Mouse (Mus musculus) forebrain, postnatal 0 days (tissue): ENCODE results near the gene Fibcd1. TPM values are rescaled to one million over a fixed set of nuclear protein-coding genes. Genes with fewer than 3 reads are reported as not detected.

Experiments
- ATAC-seq: fragments of 200-750 bp; cut with Nextera tagmentation; 2 replicates; pipeline ENCODE4 v1.8.0; 2017; ENCODE audit warnings: mild to moderate bottlenecking, moderate library complexity
- DNase-seq: peaks from one replicate; pipeline ENCODE4 v3.0.0-alpha.2; 2015
- H3K27ac ChIP-seq: fragments of 300-500 bp; sonication (generic); 2 replicates; pipeline ENCODE4 v1.5.1; 2014; ENCODE audit warnings: low read depth, mild to moderate bottlenecking, antibody characterized with exemption, low read length, moderate library complexity, mixed read lengths
- H3K27me3 ChIP-seq: fragments of 300-500 bp; sonication (generic); 2 replicates; pipeline ENCODE4 v1.6.1; 2014; ENCODE audit warnings: mild to moderate bottlenecking, low read length, mixed read lengths; ENCODE audit not compliant: insufficient read depth
- H3K36me3 ChIP-seq: fragments of 300-500 bp; sonication (generic); 2 replicates; pipeline ENCODE4 v1.6.1; 2014; ENCODE audit warnings: mild to moderate bottlenecking, moderate library complexity; ENCODE audit not compliant: insufficient read depth
- H3K4me1 ChIP-seq: fragments of 300-500 bp; sonication (generic); 2 replicates; pipeline ENCODE4 v1.6.1; 2014; ENCODE audit warnings: antibody characterized with exemption; ENCODE audit not compliant: insufficient read depth
- H3K4me2 ChIP-seq: fragments of 300-500 bp; sonication (generic); 2 replicates; pipeline ENCODE4 v1.6.1; 2014; ENCODE audit warnings: low read depth, mild to moderate bottlenecking, moderate library complexity
- H3K4me3 ChIP-seq: fragments of 300-500 bp; sonication (generic); 2 replicates; pipeline ENCODE4 v1.5.1; 2014; ENCODE audit warnings: low read depth, low read length, mixed read lengths
- H3K9ac ChIP-seq: fragments of 300-500 bp; sonication (generic); 2 replicates; pipeline ENCODE4 v1.6.1; 2014; ENCODE audit warnings: mild to moderate bottlenecking
- H3K9me3 ChIP-seq: fragments of 300-500 bp; sonication (generic); 2 replicates; pipeline ENCODE4 v1.6.1; 2016; ENCODE audit warnings: low read length
- CTCF ChIP-seq: sonication (generic); IDR thresholded peaks from 2 replicates; pipeline ENCODE4 v1.5.1; 2016; ENCODE audit warnings: antibody characterized with exemption, control low read depth, low read depth
- WGBS: fragments of 180-500 bp; shearing (Covaris S2); extraction: QIAGEN DNeasy Blood & Tissue Kit; methylation state at CpG from one replicate; pipeline ENCODE4 v1.1.7; 2014; 5-methylcytosine and 5-hydroxymethylcytosine counted together
- polyA plus RNA-seq: library from polyadenylated mRNA; unstranded; fragments of >200 nt; fragmentation: Nextera tagmentation; extraction: Ambion mirVana; gene quantifications from 2 replicates; pipeline ENCODE4 v1.2.1, GENCODE M21; 2015
- total RNA-seq: library from RNA; depleted of rRNA; stranded (reverse); fragments of >200 nt; gene quantifications from 2 replicates; pipeline ENCODE4 v1.2.3, GENCODE M21; 2014

Gene Fibcd1
- total and polyA plus RNA-seq, 2 experiments from 2014 or later, result 8.5 to 12.7 TPM

DNA sequence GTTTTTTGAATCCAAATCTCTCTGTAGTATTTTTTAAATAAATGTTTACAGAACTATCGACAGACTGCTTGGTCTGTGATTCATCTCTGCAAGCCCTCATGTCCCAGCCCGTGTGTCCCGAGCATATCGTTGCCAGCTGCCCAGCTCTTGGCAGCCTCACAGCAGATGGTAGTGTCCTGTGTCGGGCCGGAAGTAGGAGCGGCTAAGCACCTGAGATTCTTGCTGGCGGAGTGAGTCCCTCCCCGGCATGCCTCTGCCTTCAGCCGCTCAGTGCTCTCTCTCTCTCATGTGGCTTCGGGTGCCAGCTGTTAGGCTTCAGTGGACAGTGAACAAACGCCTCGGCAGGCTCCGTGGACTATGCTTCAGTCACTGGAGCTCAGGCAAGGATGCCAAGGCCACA is 42.3 kb downstream of the Fibcd1 start:
- H3K9ac ChIP-seq, result no peak overlapping the region
- TF ChIP-seq CTCF, result no peak
- DNase-seq (no peak), ATAC-seq (no peak)
- no peaks in the 10 kb centered on the region for H3K27me3 ChIP-seq
- H3K36me3 ChIP-seq, result peaks cover 48% of the 10 kb centered on the region
- peaks cover 4% of the 10 kb centered on the region; the same call in 1 of the 2 replicates for H3K4me1 ChIP-seq
- no peak overlapping the region for H3K27ac ChIP-seq
- no peak overlapping the region for H3K4me2 ChIP-seq
- H3K9me3 ChIP-seq, result no peaks in the 10 kb centered on the region
- no peak overlapping the region for H3K4me3 ChIP-seq
- WGBS, result 85% methylated on average over 14 of the region's 14 CpGs

DNA sequence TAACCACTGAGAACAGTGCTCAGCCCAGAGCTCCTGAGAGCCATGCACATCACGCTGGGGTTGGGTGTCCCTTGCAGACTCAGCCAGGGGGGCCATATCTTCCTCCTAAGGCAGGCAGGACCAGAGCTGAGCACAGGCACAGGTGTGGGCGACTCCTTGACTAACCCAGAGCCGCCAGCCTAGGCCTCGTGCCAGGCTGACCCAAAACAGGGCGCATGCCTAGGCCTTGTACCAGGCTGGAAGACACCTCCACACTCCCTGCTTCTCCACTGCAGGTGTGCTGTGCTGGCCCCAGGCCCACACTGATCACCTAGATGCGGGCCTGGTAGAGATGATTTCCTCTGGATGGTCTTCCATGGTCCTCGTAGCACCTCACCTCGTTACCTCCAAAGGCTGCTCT is 43.0 kb downstream of the Fibcd1 start:
- H3K4me3 ChIP-seq, result no peak overlapping the region
- no peak overlapping the region for H3K4me2 ChIP-seq
- H3K9ac ChIP-seq, result no peak overlapping the region
- ATAC-seq (no peak), DNase-seq (no peak)
- H3K36me3 ChIP-seq, result peaks cover 55% of the 10 kb centered on the region
- no peak for TF ChIP-seq CTCF
- peaks cover 4% of the 10 kb centered on the region; the same call in 1 of the 2 replicates for H3K4me1 ChIP-seq
- no peak overlapping the region for H3K27ac ChIP-seq
- no peaks in the 10 kb centered on the region for H3K27me3 ChIP-seq
- 88% methylated on average over 8 of the region's 8 CpGs for WGBS
- H3K9me3 ChIP-seq, result no peaks in the 10 kb centered on the region

DNA sequence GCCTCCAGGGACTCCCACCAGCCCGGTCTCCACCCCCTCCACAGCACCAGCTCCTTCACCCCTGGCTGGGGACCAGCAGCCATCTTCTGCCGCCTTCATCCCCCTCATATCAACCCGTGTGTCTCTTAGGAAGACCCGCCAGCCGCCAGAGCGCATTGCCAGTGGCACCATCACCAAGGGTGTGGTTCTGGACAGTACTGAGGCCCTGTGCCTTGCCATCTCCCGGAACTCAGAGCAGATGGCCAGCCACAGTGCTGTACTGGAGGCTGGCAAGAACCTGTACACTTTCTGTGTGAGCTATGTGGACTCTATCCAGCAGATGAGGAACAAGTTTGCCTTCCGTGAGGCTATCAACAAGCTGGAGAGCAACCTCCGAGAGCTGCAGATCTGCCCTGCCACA is 44.4 kb downstream of the Fibcd1 start:
- Histone ChIP-seq H3K4me1 (no peaks in the 10 kb centered on the region), H3K4me2 (no peak overlapping the region), H3K4me3 (no peak overlapping the region), H3K27ac (no peak overlapping the region), H3K27me3 (no peaks in the 10 kb centered on the region), H3K9me3 (no peaks in the 10 kb centered on the region), H3K36me3 (peaks cover 69% of the 10 kb centered on the region), H3K9ac (no peak overlapping the region)
- ATAC-seq (no peak), DNase-seq (no peak)
- no peak for TF ChIP-seq CTCF
- WGBS, result 87% methylated on average over 9 of the region's 9 CpGs

DNA sequence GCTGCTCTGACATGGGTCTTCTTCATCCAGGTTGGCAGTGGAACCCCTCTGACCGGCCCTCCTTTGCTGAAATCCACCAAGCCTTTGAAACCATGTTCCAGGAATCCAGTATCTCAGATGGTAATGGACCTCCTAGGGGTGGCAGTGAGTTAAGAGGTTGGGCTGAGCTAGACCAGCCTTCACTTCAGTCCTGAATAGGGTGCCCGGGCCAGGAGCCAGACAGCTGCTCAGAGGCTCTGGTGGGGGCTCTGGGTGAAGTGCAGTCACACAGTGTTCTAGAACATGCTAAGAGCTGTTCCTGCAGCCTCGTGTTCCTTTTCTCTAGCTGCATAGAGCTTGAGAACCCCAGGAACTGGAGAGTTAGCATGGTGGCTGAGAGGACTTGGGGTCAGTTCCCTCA is 48.9 kb downstream of the Fibcd1 start:
- Histone ChIP-seq H3K4me1 (no peaks in the 10 kb centered on the region), H3K36me3 (peaks cover 72% of the 10 kb centered on the region)

DNA sequence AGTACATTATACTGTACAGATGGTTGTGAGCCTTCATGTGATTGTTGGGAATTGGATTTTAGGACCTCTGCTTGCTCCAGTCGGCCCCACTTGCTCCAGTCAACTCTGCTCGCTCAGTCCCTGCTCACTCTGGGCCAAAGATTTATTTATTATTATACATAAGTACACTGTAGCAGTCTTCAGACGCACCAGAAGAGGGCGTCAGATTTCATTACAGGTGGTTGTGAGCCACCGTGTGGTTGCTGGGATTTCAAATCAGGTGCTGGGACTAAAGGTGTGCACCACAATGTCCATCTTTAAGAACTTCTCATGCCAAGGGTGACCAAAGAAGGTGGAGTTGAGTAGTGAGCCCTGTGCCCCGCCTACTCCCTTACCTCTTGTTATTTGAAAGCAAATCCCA is 53.2 kb downstream of the Fibcd1 start:
- H3K4me1 ChIP-seq, result no peaks in the 10 kb centered on the region
- H3K4me2 ChIP-seq, result no peak overlapping the region
- H3K27me3 ChIP-seq, result no peaks in the 10 kb centered on the region
- peaks cover 54% of the 10 kb centered on the region for H3K36me3 ChIP-seq
- 84% methylated on average over 6 of the region's 6 CpGs for WGBS
- no peak overlapping the region for H3K27ac ChIP-seq
- no peak for TF ChIP-seq CTCF
- H3K9me3 ChIP-seq, result no peaks in the 10 kb centered on the region
- no peak for DNase-seq
- no peak for ATAC-seq
- no peak overlapping the region for H3K4me3 ChIP-seq
- H3K9ac ChIP-seq, result no peak overlapping the region

More for the DNA sequence above, 48.9 kb downstream of the Fibcd1 start:
- WGBS, result 91% methylated on average over 3 of the region's 3 CpGs
- Histone ChIP-seq H3K27ac (no peak overlapping the region), H3K9me3 (no peaks in the 10 kb centered on the region), H3K4me2 (no peak overlapping the region), H3K27me3 (no peaks in the 10 kb centered on the region), H3K9ac (no peak overlapping the region), H3K4me3 (no peak overlapping the region)
- ATAC-seq (no peak), DNase-seq (no peak)
- no peak for TF ChIP-seq CTCF

DNA sequence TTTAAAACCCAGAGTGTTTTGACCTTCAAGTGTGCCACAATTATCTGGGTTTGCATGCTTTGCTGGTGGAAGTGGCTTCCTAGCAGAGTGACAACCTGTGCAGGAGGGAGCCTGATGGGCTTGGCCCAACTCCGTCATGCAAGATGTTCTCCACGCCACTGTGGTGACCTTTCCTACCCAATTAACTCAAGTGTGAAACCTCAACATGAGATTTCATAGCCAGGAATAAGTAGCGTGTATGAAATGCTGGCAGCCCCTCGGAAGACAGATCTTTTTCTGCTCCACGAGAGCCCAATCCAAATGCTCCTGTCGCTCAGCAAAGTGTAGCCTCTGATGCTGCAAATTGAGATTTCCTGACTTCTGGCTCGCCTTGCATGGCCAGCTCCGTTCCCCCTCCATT is 54.5 kb downstream of the Fibcd1 start:
- H3K4me1 ChIP-seq, result no peaks in the 10 kb centered on the region
- H3K36me3 ChIP-seq, result peaks cover 40% of the 10 kb centered on the region
- H3K4me3 ChIP-seq, result no peak overlapping the region
- DNase-seq (no peak), ATAC-seq (no peak)
- H3K27ac ChIP-seq, result no peak overlapping the region
- no peaks in the 10 kb centered on the region for H3K9me3 ChIP-seq
- 75% methylated on average over 8 of the region's 8 CpGs for WGBS
- H3K4me2 ChIP-seq, result no peak overlapping the region
- TF ChIP-seq CTCF, result no peak
- H3K9ac ChIP-seq, result no peak overlapping the region
- H3K27me3 ChIP-seq, result no peaks in the 10 kb centered on the region

DNA sequence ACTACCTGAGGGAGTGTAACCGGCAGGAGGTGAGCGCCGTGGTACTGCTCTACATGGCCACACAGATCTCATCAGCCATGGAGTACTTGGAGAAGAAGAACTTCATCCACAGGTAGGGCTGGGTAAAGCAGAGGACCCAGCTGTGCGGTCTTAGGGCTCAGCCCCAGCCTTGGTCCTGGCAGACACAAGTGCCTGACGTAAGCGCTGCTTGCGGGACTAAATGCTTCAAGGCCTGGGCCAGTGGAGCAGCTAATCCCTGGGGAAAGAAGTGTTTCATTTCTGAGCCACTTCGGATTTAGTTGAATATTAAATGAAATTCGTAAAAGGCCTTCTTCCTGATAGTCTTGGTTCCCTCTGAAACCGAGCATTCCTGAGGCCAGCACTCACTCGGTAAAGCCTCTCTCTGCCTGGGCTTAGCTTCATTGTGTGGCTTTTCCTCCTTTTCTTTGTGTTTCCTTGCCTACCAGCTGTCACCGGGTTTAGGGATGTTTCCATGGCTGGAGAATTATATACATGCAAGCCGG is 55.0 kb downstream of the Fibcd1 start:
- WGBS, result 75% methylated on average over 13 of the region's 13 CpGs
- Histone ChIP-seq H3K4me1 (no peaks in the 10 kb centered on the region), H3K9me3 (no peaks in the 10 kb centered on the region), H3K27me3 (no peaks in the 10 kb centered on the region), H3K4me3 (no peak overlapping the region), H3K36me3 (peaks cover 38% of the 10 kb centered on the region), H3K27ac (no peak overlapping the region), H3K9ac (no peak overlapping the region), H3K4me2 (no peak overlapping the region)
- TF ChIP-seq CTCF, result no peak
- no peak for DNase-seq
- ATAC-seq, result no peak

DNA sequence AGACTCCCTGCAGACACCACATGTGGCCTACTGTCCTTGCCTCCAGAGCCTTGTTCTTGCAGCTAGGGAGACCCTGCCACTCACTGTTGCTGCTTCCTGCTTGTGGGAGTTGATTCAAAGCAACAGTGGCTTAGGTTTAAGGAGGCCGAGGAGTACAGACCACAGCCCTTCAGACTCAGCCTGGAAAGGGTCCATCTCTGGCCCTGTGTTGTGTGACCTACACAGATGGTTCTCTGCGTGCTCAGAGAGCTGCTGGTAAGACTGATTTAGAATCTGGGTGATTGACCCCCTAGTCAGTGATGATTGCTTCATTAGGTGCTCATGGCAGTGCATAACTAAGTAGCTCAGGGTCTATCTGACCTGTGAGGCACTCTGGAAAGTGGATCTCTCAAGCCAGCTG is 56.6 kb downstream of the Fibcd1 start:
- H3K4me1 ChIP-seq, result no peaks in the 10 kb centered on the region
- H3K36me3 ChIP-seq, result peaks cover 37% of the 10 kb centered on the region
- DNase-seq (no peak), ATAC-seq (no peak)
- WGBS, result 86% methylated on average over 2 of the region's 2 CpGs
- H3K4me2 ChIP-seq, result no peak overlapping the region
- no peaks in the 10 kb centered on the region for H3K27me3 ChIP-seq
- no peak overlapping the region for H3K4me3 ChIP-seq
- no peaks in the 10 kb centered on the region for H3K9me3 ChIP-seq
- no peak overlapping the region for H3K9ac ChIP-seq
- no peak for TF ChIP-seq CTCF
- no peak overlapping the region for H3K27ac ChIP-seq
